Mouse (Mus musculus): ENCODE measurements at regions not wholly inside any gene's neighbourhood (a gene's known extent, or its start where the extent isn't known, plus 50 kb on each side); places are given as distances from the start of the nearest gene placed in this dataset.
A peak's percentile ranks its signal among the peaks of the same experiment; 100 is the strongest.
"Not testable (repeated sequence)": the region's sequence is repeated elsewhere in the genome, so short reads cannot be mapped to it uniquely, and the experiment has no call there.

GRCm38 (mm10) chr16:65629186-65629585, 66.7 kb upstream of the Chmp2b start:
- peak; percentile 27 for DNase-seq
- H3K4me3 ChIP-seq (ENCODE audit: control insufficient read depth, insufficient read depth, low read length), result no peak overlapping the region

DNA sequence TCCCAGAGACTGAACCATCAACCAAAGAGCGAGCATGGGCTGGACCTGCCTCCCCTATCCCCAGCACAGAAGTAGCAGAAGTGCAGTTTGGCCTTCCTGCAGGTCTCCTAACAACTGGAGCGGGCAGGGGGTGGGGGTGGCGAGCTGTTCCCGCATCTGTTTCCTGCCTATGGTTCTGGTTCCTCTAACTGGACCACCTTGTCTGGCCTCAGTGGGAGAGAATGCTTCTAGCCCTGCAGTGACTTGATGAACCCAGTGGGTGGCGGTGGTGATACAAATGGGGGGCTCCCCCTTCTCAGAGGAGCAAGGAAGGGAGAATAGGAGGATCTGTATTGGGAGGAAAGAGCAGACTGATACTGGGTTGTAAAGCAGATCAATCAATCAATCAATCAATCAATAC, 69.2 kb upstream of the Chmp2b start:
- Histone ChIP-seq H3K4me3 (ENCODE audit: control insufficient read depth, insufficient read depth, low read length) (no peak overlapping the region), H3K4me1 (replicated peaks; ENCODE audit: control insufficient read depth, insufficient read depth, low read length) (no peaks in the 10 kb centered on the region), H3K27ac (ENCODE audit: control insufficient read depth, insufficient read depth, low read length) (no peak overlapping the region), H3K27me3 (ENCODE audit: control insufficient read depth, insufficient read depth, low read length) (no peaks in the 10 kb centered on the region), H3K36me3 (ENCODE audit: control insufficient read depth, insufficient read depth, low read length) (no peaks in the 10 kb centered on the region)
- 26% methylated on average over 5 of the region's 5 CpGs for WGBS
- TF ChIP-seq POLR2A (IDR thresholded peaks at IDR 0.05; ENCODE audit: control insufficient read depth, extremely low read depth, insufficient read depth, low read length, poor library complexity), result no peak
- TF ChIP-seq CTCF (IDR thresholded peaks at IDR 0.05; ENCODE audit: borderline replicate concordance, control insufficient read depth, extremely low read depth, insufficient read depth, low read length, poor library complexity), result no peak
- no peak for DNase-seq

More at GRCm38 (mm10) chr16:65629186-65629585, 66.7 kb upstream of the Chmp2b start:
- Histone ChIP-seq H3K4me1 (replicated peaks; ENCODE audit: control insufficient read depth, insufficient read depth, low read length) (no peaks in the 10 kb centered on the region), H3K27me3 (ENCODE audit: control insufficient read depth, insufficient read depth, low read length) (no peaks in the 10 kb centered on the region), H3K36me3 (ENCODE audit: control insufficient read depth, insufficient read depth, low read length) (no peaks in the 10 kb centered on the region), H3K27ac (ENCODE audit: control insufficient read depth, insufficient read depth, low read length) (no peak overlapping the region)
- TF ChIP-seq POLR2A (IDR thresholded peaks at IDR 0.05; ENCODE audit: control insufficient read depth, extremely low read depth, insufficient read depth, low read length, poor library complexity) (no peak), CTCF (IDR thresholded peaks at IDR 0.05; ENCODE audit: borderline replicate concordance, control insufficient read depth, extremely low read depth, insufficient read depth, low read length, poor library complexity) (no peak)
- WGBS, result 8% methylated on average over 10 of the region's 10 CpGs

GRCm38 (mm10) chr16:65646741-65647140, 84.2 kb upstream of the Chmp2b start:
- H3K27me3 ChIP-seq (ENCODE audit: control insufficient read depth, insufficient read depth, low read length); DNase-seq; H3K27ac ChIP-seq (ENCODE audit: control insufficient read depth, insufficient read depth, low read length); H3K4me3 ChIP-seq (ENCODE audit: control insufficient read depth, insufficient read depth, low read length); H3K4me1 ChIP-seq (replicated peaks; ENCODE audit: control insufficient read depth, insufficient read depth, low read length); H3K36me3 ChIP-seq (ENCODE audit: control insufficient read depth, insufficient read depth, low read length): not testable (repeated sequence)
- WGBS, result 96% methylated on average over 3 of the region's 3 CpGs

DNA sequence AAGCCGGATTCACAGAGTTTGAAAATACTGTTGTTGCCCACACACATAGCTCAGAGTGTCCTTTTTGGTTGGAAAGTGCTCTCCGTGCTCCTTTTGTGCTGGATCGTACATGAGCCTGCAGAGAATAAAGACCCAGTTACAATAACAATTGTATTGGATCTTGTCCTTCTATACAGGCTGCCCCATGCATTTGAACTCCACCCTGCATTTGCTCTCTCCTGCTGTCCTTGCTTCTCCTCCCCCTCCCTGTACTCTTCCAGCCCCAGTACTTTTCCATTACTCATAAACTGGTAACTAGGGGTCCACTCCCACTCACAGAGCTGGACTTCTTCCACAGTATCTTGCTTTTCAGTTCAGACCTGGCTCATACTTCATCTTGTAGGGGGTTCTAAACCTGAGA, 86.5 kb upstream of the Chmp2b start:
- Histone ChIP-seq H3K27ac (ENCODE audit: control insufficient read depth, insufficient read depth, low read length) (no peak overlapping the region), H3K36me3 (ENCODE audit: control insufficient read depth, insufficient read depth, low read length) (no peaks in the 10 kb centered on the region), H3K4me3 (ENCODE audit: control insufficient read depth, insufficient read depth, low read length) (no peak overlapping the region), H3K4me1 (replicated peaks; ENCODE audit: control insufficient read depth, insufficient read depth, low read length) (no peaks in the 10 kb centered on the region), H3K27me3 (ENCODE audit: control insufficient read depth, insufficient read depth, low read length) (no peaks in the 10 kb centered on the region)
- WGBS, result 94% methylated on average over 3 of the region's 3 CpGs
- no peak for DNase-seq
- no peak for TF ChIP-seq POLR2A (IDR thresholded peaks at IDR 0.05; ENCODE audit: control insufficient read depth, extremely low read depth, insufficient read depth, low read length, poor library complexity)
- no peak for TF ChIP-seq CTCF (IDR thresholded peaks at IDR 0.05; ENCODE audit: borderline replicate concordance, control insufficient read depth, extremely low read depth, insufficient read depth, low read length, poor library complexity)

DNA sequence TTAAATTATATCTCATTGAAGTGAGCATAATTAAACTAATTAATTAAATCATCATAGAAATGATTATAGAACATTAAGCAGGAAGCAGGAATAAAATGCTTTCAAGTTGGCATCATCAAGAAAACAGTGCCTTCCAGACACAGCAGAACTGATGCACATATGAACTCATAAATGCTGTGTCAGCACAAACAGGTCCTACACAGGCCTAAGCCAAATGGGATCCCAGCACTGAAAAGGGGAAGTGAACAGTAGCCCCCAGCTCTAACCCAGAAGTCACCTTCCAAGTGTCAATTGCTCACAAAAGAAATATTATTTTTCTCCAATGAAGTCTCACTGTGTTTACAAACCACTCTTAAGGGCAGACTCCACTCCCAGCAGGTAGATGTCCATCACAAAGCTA, 93.0 kb upstream of the Chmp2b start:
- Histone ChIP-seq H3K36me3 (ENCODE audit: control insufficient read depth, insufficient read depth, low read length) (no peaks in the 10 kb centered on the region), H3K27ac (ENCODE audit: control insufficient read depth, insufficient read depth, low read length) (no peak overlapping the region), H3K27me3 (ENCODE audit: control insufficient read depth, insufficient read depth, low read length) (no peaks in the 10 kb centered on the region), H3K4me1 (replicated peaks; ENCODE audit: control insufficient read depth, insufficient read depth, low read length) (no peaks in the 10 kb centered on the region), H3K4me3 (ENCODE audit: control insufficient read depth, insufficient read depth, low read length) (no peak overlapping the region)
- no peak for TF ChIP-seq POLR2A (IDR thresholded peaks at IDR 0.05; ENCODE audit: control insufficient read depth, extremely low read depth, insufficient read depth, low read length, poor library complexity)
- no peak for TF ChIP-seq CTCF (IDR thresholded peaks at IDR 0.05; ENCODE audit: borderline replicate concordance, control insufficient read depth, extremely low read depth, insufficient read depth, low read length, poor library complexity)
- DNase-seq, result no peak

GRCm38 (mm10) chr16:65657829-65658228, 95.3 kb upstream of the Chmp2b start:
- Histone ChIP-seq H3K36me3 (ENCODE audit: control insufficient read depth, insufficient read depth, low read length) (no peaks in the 10 kb centered on the region), H3K27me3 (ENCODE audit: control insufficient read depth, insufficient read depth, low read length) (no peaks in the 10 kb centered on the region), H3K4me1 (replicated peaks; ENCODE audit: control insufficient read depth, insufficient read depth, low read length) (no peaks in the 10 kb centered on the region), H3K27ac (ENCODE audit: control insufficient read depth, insufficient read depth, low read length) (no peak overlapping the region), H3K4me3 (ENCODE audit: control insufficient read depth, insufficient read depth, low read length) (no peak overlapping the region)
- DNase-seq, result no peak
- 85% methylated on average over 2 of the region's 2 CpGs for WGBS
- TF ChIP-seq POLR2A (IDR thresholded peaks at IDR 0.05; ENCODE audit: control insufficient read depth, extremely low read depth, insufficient read depth, low read length, poor library complexity) (no peak), CTCF (IDR thresholded peaks at IDR 0.05; ENCODE audit: borderline replicate concordance, control insufficient read depth, extremely low read depth, insufficient read depth, low read length, poor library complexity) (no peak)

GRCm38 (mm10) chr16:65664787-65665186, 102.3 kb upstream of the Chmp2b start:
- H3K36me3 ChIP-seq (ENCODE audit: control insufficient read depth, insufficient read depth, low read length), result no peaks in the 10 kb centered on the region
- no peak overlapping the region for H3K27ac ChIP-seq (ENCODE audit: control insufficient read depth, insufficient read depth, low read length)
- 73% methylated on average over 3 of the region's 3 CpGs for WGBS
- peak; percentile 4 for DNase-seq
- H3K4me3 ChIP-seq (ENCODE audit: control insufficient read depth, insufficient read depth, low read length), result no peak overlapping the region
- no peaks in the 10 kb centered on the region for H3K4me1 ChIP-seq (replicated peaks; ENCODE audit: control insufficient read depth, insufficient read depth, low read length)
- TF ChIP-seq POLR2A (IDR thresholded peaks at IDR 0.05; ENCODE audit: control insufficient read depth, extremely low read depth, insufficient read depth, low read length, poor library complexity) (no peak), CTCF (IDR thresholded peaks at IDR 0.05; ENCODE audit: borderline replicate concordance, control insufficient read depth, extremely low read depth, insufficient read depth, low read length, poor library complexity) (peak; percentile 58; the same call in 1 of the 2 replicates)
- no peaks in the 10 kb centered on the region for H3K27me3 ChIP-seq (ENCODE audit: control insufficient read depth, insufficient read depth, low read length)
